Mouse (Mus musculus): ENCODE results near the gene Gal3st2b.
"Not testable (repeated sequence)": the region's sequence is repeated elsewhere in the genome, so short reads cannot be mapped to it uniquely, and the experiment has no call there.

The Gal3st2b gene

DNA sequence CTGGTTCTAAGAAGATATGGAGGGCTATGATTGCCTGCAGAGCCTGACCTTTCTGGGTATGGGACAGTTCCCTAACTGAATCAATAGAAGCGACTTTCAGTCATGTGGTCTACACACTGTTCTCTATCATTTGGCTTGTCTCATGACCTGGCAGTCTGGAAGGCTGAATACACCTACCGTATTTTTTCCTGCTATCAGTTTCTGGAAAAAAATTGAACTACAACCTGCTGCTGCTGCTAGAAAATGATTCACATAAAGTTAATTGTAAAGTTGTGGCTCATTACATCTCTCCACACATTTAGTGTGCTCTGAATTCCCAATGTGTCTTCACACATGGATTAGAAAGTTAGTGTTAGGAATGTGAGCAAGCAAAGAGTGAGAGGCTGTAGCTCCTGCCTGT is at the start of gene Gal3st2b:
Gene Gal3st2b, plus strand, starts transcription at position 301 of the 400 bp plus-strand sequence.
- not testable (repeated sequence) for DNase-seq

- not testable (repeated sequence) for DNase-seq
These were observed 46.5 kb upstream of the Gal3st2b start for GRCm38 (mm10) chr1:93871594-93872105.

GRCm38 (mm10) chr1:93874405-93874804 is 43.7 kb upstream of the Gal3st2b start:
- not testable (repeated sequence) for DNase-seq

DNA sequence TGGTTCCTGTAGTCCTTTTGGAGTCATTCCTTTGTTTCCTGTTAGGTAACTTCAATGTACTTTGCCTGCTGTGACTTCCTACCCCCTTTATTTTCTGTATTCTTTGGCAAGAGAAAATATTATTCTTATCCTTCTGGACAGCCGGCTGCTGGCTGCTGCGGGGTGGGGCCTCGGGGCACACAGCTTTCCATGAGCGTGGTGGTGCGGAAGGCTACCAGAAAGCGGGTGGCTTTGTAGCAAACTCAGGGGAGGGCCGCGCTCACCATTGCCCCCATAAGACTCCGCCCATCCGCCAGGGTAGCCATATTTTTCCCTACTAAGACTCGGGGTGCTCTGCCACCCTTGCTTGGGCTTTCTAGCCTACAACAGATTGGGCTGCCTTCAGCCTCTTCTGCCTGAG is 36.3 kb upstream of the Gal3st2b start:
- not testable (repeated sequence) for DNase-seq

GRCm38 (mm10) chr1:93890936-93891335 is 27.2 kb upstream of the Gal3st2b start:
- DNase-seq, result not testable (repeated sequence)

- DNase-seq, result not testable (repeated sequence)
These were observed 20.7 kb upstream of the Gal3st2b start for GRCm38 (mm10) chr1:93897395-93897794.

- not testable (repeated sequence) for DNase-seq
These were observed 16.8 kb upstream of the Gal3st2b start for GRCm38 (mm10) chr1:93901291-93901690.

DNA sequence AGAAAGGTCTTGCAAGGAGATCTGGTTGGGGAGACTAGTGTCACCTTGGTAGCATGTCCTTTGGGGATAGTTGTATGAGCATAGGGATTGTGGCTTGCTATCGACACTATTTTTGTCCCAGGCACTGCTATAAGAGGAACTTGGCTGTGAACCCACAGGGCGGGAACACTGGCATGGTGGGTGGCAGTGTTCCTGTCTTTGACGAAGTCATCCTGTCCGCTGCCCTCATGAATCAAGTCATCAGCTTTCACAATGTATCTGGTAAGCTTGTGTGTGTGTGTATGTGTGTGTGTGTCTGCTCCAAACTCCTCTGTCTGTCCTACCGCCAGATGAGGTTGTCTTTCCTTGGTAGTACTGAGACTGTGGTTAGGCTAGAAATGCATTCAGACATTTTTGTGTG is 11.4 kb upstream of the Gal3st2b start:
- DNase-seq, result not testable (repeated sequence)

- not testable (repeated sequence) for DNase-seq
These were observed 9.0 kb upstream of the Gal3st2b start for GRCm38 (mm10) chr1:93908977-93909586.

GRCm38 (mm10) chr1:93911877-93912276 is 6.2 kb upstream of the Gal3st2b start:
- not testable (repeated sequence) for DNase-seq

DNA sequence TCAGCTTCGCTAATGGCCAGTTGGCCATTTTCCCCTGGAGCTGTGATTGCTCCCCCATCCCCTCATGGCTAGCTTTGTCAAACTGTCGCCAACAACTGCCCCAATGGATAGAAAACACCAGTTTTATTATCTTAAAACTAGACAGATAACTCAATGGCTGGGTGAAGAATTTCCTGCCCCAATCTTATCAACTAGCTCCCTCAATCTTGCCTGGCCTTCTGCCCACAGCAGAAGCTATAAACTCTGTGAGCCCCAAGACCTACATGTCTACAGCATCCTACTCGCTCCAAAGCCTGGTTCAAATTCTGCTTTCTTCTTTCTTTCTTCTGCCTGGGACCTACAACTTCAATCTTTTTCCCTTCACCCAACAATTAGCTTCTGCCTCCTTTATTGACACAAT is 951 bp upstream of the Gal3st2b start:
- not testable (repeated sequence) for DNase-seq

GRCm38 (mm10) chr1:93918775-93919174 is 664 bp downstream of the Gal3st2b start:
- not testable (repeated sequence) for DNase-seq

DNA sequence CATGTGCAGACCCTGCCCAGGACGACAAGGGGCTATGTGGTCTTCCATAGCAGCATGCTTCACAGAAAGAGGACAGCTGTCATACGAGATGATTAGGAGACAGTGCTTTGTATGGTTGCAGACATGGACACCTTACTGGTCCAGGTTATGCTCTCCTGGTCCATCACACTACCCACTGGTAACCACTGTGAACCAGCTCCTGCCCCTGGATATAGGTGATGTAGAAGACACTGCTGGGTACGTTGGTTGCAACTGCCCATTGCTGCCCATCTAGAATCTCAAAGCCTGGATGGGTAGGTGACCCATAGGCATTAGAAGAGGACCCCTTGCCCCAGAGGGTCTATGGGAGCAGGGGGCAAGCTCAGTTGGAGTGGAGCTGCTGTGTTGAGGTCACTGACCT is 1.2 kb downstream of the Gal3st2b start:
- not testable (repeated sequence) for DNase-seq

DNA sequence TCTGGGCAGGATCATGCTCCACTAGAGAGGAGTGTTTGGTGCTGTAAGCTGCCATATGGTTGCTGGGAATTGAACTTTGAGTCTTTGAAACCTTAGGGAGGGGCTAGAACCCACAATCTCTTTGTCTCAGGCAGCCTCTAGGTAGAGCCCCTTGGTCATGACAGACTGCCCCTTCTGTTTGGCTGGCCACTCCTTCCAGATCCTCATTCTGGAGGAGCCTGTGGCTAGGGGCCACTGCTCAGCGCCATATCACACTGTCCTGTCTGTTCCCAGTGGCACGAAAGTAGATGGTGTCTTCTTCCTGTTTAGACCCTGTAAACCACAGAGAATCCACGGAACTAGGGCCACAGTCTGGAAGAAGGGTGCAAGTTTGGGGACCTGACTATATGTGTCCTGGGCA is 4.5 kb downstream of the Gal3st2b start:
- not testable (repeated sequence) for DNase-seq

DNA sequence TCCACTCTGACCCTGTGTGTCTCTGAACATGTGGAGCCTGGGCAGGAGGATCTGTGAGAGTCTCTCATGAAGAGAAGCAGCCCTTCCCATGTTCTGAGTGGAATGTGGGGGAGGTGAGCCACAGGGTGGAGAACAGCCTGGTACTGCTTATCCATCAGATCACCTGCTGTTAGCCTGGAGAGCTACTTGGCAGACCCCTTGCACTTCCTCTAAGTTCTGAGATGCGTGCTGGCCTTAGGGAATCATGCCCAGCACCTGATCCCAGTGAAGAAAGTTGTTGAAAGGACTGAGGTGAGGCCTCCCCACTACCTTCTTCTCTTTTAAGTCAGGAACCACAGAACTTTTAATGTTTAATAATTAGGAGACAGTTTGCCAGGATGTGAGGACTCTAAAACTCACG is 5.0 kb downstream of the Gal3st2b start:
- not testable (repeated sequence) for DNase-seq

- DNase-seq, result not testable (repeated sequence)
These were observed 17.3 kb downstream of the Gal3st2b start for GRCm38 (mm10) chr1:93935378-93935777.

DNA sequence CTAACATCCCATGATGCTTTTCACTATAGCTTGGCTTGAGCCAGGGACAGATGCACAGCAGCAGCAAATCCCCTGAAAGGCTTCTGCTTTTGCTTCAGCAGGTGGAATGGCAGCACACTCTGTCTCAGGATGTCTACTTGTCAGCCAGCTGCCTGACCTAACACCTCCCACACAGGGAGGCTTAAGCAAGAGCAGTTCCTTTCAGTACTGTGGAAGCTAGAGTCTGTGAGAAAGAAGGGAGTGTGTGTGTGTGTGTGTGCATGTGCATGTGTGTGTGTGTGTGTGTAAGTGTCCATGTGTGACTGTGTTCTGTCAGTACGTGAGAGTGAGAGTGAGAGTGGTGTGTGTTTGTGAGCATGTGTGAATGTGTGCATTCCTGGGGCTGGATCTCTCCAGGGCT is 19.7 kb downstream of the Gal3st2b start:
- DNase-seq, result not testable (repeated sequence)

DNA sequence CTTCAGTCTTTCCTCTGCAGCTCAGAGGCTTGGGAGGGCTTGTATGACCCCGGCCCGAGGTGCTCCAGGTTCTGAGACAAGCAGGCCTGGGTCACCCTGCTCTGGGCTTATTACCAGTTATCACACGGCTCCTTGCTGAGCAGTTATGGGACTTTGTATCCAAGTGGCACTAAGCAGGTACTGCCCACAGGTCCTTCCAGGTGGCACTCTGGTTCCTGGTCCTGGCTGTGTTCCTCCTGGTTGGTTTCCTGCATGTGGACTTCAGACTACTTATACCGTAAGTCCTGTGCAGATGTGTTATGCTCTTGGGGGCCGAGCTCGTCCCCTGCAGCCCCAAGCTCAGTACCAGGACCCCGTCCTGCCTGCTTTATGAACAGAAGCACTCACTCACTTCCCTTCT is 20.3 kb downstream of the Gal3st2b start:
- DNase-seq, result not testable (repeated sequence)

- not testable (repeated sequence) for DNase-seq
These were observed 31.0 kb downstream of the Gal3st2b start for GRCm38 (mm10) chr1:93949087-93949486.

DNA sequence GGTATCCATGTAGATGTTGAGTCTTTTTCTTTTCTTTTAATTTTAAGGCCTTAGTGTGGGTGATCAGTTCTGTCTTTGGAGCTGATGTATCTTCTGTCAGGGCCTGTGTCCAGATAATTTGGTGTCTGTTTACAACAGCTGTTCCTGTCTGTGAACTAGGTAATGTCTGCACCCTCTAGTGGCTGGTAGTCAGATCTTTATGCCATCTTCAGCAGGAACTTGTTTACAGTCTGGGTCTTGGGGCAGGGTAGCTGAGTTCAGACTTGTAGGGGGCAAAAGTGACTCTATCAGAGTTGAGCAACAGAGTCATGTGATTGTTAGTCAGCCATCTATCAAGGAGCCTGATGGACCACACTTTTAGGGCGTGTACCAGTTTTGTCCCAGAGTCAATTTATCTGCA is 48.4 kb downstream of the Gal3st2b start:
- not testable (repeated sequence) for DNase-seq

DNA sequence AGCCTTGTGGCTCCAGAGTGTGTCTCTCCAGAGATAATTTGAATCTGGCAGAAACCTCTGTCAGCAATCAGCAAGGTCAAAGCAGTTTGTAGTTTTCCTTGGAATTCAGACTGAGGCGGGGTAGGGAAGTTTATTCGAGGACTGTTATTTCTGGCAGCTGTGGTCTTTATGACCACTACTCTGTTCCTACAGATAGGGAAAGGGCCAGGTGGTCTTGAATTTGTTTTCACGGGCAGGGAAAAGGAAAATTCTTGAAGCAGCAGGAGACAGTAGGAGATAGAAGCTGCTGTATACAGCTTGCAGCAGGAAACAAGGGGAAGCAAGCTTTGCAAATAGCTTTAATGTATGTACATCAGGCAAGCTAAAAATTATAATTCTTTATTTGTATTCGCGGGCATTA is 52.3 kb downstream of the Gal3st2b start:
- not testable (repeated sequence) for DNase-seq

DNA sequence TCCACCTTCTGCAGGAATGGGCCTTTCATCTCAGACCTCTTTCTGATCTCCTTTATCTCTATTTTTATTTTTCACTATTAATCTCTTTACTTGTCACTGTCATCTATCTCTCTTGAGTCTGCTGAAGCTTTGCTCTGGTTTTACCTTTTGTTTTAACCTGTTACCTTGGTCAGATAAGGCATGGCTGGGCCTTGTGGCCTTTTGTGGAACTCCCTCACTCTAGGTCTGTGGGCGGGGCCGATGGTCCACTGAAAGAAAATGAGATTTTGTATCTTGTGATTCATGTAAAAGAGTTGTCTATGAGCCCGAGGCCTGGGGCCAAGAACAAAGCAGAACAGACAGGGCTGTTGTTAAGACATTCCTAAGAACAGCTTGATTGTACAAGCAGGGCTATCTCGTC is 52.7 kb downstream of the Gal3st2b start:
- DNase-seq, result not testable (repeated sequence)

GRCm38 (mm10) chr1:93975764-93976163 is 57.7 kb downstream of the Gal3st2b start:
- not testable (repeated sequence) for DNase-seq

DNA sequence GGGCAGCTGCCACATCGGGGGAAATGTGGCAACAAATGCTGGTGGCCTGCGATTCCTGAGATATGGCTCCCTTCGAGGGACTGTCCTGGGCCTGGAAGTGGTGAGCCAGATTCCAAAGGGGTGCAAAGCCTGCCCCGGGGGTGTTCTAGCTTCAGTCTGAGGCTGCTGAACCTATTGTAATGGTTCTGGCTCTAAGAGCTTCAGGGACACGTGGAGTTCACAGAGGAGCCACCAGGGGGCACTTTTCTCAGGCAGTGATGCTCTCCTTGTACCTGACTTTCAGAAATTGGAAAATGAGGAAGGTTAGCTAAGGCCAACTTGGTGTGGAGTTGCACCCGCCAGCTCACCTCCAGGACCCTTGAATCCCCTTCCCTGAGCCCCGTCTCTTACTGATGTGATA is 60.2 kb downstream of the Gal3st2b start:
- DNase-seq, result not testable (repeated sequence)

DNA sequence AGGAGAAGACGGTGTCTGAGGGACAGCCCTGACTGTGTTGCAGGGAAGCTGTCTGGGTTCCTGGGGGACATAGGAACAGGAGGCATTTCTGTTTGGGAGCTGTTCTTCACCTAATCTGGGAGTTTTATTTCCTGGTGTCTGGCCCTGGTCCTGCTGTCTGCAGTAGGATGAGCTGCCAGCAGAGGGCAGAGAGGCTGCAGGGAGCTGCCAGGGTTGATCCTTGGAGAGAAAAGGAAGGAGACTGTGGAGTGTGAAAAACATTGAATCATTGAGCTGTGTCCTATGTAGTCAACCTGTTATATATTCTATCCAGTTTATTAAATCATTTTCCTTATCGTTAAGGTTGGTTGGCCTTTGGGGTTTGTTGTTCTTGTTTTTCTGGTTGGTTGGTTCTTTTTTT is 62.8 kb downstream of the Gal3st2b start:
- not testable (repeated sequence) for DNase-seq
